Mouse (Mus musculus): ENCODE measurements around the gene Sec22c.

GRCm38 (mm10) chr9:121704261-121704645 lies 1.0 kb downstream of the Sec22c start:
- TF ChIP-seq CTCF (conservative IDR thresholded peaks at IDR 0.05; ENCODE audit: low read length) (no peak), NANOG (IDR thresholded peaks at IDR 0.05; ENCODE audit: borderline replicate concordance, low read length) (no peak), POU5F1 (IDR thresholded peaks at IDR 0.05; ENCODE audit: borderline replicate concordance, low read length) (no peak)
